Mouse (Mus musculus): ENCODE data around the gene Apoa2. TPM values are rescaled to one million over a fixed set of nuclear protein-coding genes. Genes with fewer than 3 reads are reported as not detected.

Gene Apoa2
- polyA plus RNA-seq, 2 experiments, result 2,859 to 5,173 TPM

GRCm38 (mm10) chr1:171275144-171275734, 50.4 kb downstream of the Apoa2 start:
- Histone ChIP-seq H3K9me3 (ENCODE audit: control insufficient read depth, low read length) (no peaks in the 10 kb centered on the region), H3K4me1 (replicated peaks; ENCODE audit: control insufficient read depth in 2 of 2, insufficient read depth in 2 of 2, low read length in 1 of 2) (peaks cover 16 to 18% of the 10 kb centered on the region in 2 experiments), H3K27me3 (ENCODE audit: control insufficient read depth, insufficient read depth, low read length) (no peaks in the 10 kb centered on the region), H3K4me2 (ENCODE audit: low read depth) (no peak overlapping the region), H3K27ac (no peak overlapping the region; the same call in 1 of the 2 replicates), H3K4me3 (ENCODE audit: insufficient read depth in 1 of 2, low read depth in 2 of 2, low read length in 2 of 2) (no peak overlapping the region), H3K36me3 (replicated peaks; ENCODE audit: control insufficient read depth, insufficient read depth, low read depth) (peaks cover 76% of the 10 kb centered on the region), H3K9ac (replicated peaks) (no peak overlapping the region)
- TF ChIP-seq CTCF (IDR thresholded peaks at IDR 0.05; ENCODE audit: low read depth), result no peak
- TF ChIP-seq EP300 (IDR thresholded peaks at IDR 0.05; ENCODE audit: low read depth), result no peak
- ATAC-seq (ENCODE audit: insufficient read depth), result no peak
- 87% methylated on average over 11 of the region's 11 CpGs for WGBS (ENCODE audit: insufficient replicate concordance)
- DNase-seq (ENCODE audit: low read depth in 3 of 3, low spot score in 3 of 3), result no peak

Other genes starting within 250 kb of the Apoa2 start
- 2.2 and 3.3 TPM in 2 replicates for gene Fcgr2b, start 248.5 kb upstream of the Apoa2 start, polyA plus RNA-seq (2012; rRNA removed)
- gene Fcgr2b, start 248.5 kb upstream of the Apoa2 start, polyA plus RNA-seq (2014; fragmentation: Nextera tagmentation; extraction: Ambion mirVana), result 2.4 and 3.4 TPM in 2 replicates
- 1.9 and 2.6 TPM in 2 replicates for gene Fcgr4, start 206.1 kb upstream of the Apoa2 start, polyA plus RNA-seq (2012; rRNA removed)
- gene Fcgr4, start 206.1 kb upstream of the Apoa2 start, polyA plus RNA-seq (2014; fragmentation: Nextera tagmentation; extraction: Ambion mirVana), result 1.7 and 2.0 TPM in 2 replicates
- gene Fcgr3, start 160.1 kb upstream of the Apoa2 start, polyA plus RNA-seq (2012; rRNA removed), result 12.7 and 14.6 TPM in 2 replicates
- gene Fcgr3, start 160.1 kb upstream of the Apoa2 start, polyA plus RNA-seq (2014; fragmentation: Nextera tagmentation; extraction: Ambion mirVana), result 19.2 and 24.6 TPM in 2 replicates
- gene Cfap126, start 111.1 kb upstream of the Apoa2 start, polyA plus RNA-seq (2012; rRNA removed), result 1.8 and 2.2 TPM in 2 replicates
- gene Cfap126, start 111.1 kb upstream of the Apoa2 start, polyA plus RNA-seq (2014; fragmentation: Nextera tagmentation; extraction: Ambion mirVana), result 1.9 and 2.6 TPM in 2 replicates
- 103 and 111 TPM in 2 replicates for gene Sdhc, start 74.5 kb upstream of the Apoa2 start, polyA plus RNA-seq (2012; rRNA removed)
- gene Sdhc, start 74.5 kb upstream of the Apoa2 start, polyA plus RNA-seq (2014; fragmentation: Nextera tagmentation; extraction: Ambion mirVana), result 147 and 165 TPM in 2 replicates
- 0.04 and 0.25 TPM in 2 replicates for gene Mpz, start 74.3 kb upstream of the Apoa2 start, polyA plus RNA-seq (2012; rRNA removed)
- gene Mpz, start 74.3 kb upstream of the Apoa2 start, polyA plus RNA-seq (2014; fragmentation: Nextera tagmentation; extraction: Ambion mirVana), result 0.14 TPM in 1 of 2 replicates, not detected in the other
- gene Pcp4l1, start 28.8 kb upstream of the Apoa2 start, polyA plus RNA-seq (2012; rRNA removed), result 0.94 and 1.0 TPM in 2 replicates
- gene Pcp4l1, start 28.8 kb upstream of the Apoa2 start, polyA plus RNA-seq (2014; fragmentation: Nextera tagmentation; extraction: Ambion mirVana), result 1.2 and 1.3 TPM in 2 replicates
- gene Nr1i3, start 11.1 kb upstream of the Apoa2 start, polyA plus RNA-seq (2012; rRNA removed), result 1.0 TPM in 2 replicates
- gene Nr1i3, start 11.1 kb upstream of the Apoa2 start, polyA plus RNA-seq (2014; fragmentation: Nextera tagmentation; extraction: Ambion mirVana), result 0.62 and 0.88 TPM in 2 replicates
- 9.4 and 11.0 TPM in 2 replicates for gene Tomm40l, start 2.5 kb upstream of the Apoa2 start, polyA plus RNA-seq (2012; rRNA removed)
- gene Tomm40l, start 2.5 kb upstream of the Apoa2 start, polyA plus RNA-seq (2014; fragmentation: Nextera tagmentation; extraction: Ambion mirVana), result 16.0 and 17.5 TPM in 2 replicates
- gene Fcer1g, start 9.3 kb downstream of the Apoa2 start, polyA plus RNA-seq (2012; rRNA removed), result 50.1 and 74.3 TPM in 2 replicates
- 87.8 and 104 TPM in 2 replicates for gene Fcer1g, start 9.3 kb downstream of the Apoa2 start, polyA plus RNA-seq (2014; fragmentation: Nextera tagmentation; extraction: Ambion mirVana)
- gene Adamts4, start 25.4 kb downstream of the Apoa2 start, polyA plus RNA-seq (2012; rRNA removed), result 0.11 and 0.17 TPM in 2 replicates
- gene Adamts4, start 25.4 kb downstream of the Apoa2 start, polyA plus RNA-seq (2014; fragmentation: Nextera tagmentation; extraction: Ambion mirVana), result 0.13 and 0.25 TPM in 2 replicates
- 53.6 and 72.4 TPM in 2 replicates for gene Ndufs2, start 26.3 kb downstream of the Apoa2 start, polyA plus RNA-seq (2012; rRNA removed)
- 136 TPM in 2 replicates for gene Ndufs2, start 26.3 kb downstream of the Apoa2 start, polyA plus RNA-seq (2014; fragmentation: Nextera tagmentation; extraction: Ambion mirVana)
- 14.5 and 14.7 TPM in 2 replicates for gene B4galt3, start 45.3 kb downstream of the Apoa2 start, polyA plus RNA-seq (2012; rRNA removed)
- gene B4galt3, start 45.3 kb downstream of the Apoa2 start, polyA plus RNA-seq (2014; fragmentation: Nextera tagmentation; extraction: Ambion mirVana), result 12.7 and 17.3 TPM in 2 replicates
- 161 and 178 TPM in 2 replicates for gene Ppox, start 56.1 kb downstream of the Apoa2 start, polyA plus RNA-seq (2012; rRNA removed)
- 170 and 191 TPM in 2 replicates for gene Ppox, start 56.1 kb downstream of the Apoa2 start, polyA plus RNA-seq (2014; fragmentation: Nextera tagmentation; extraction: Ambion mirVana)
- 17.1 and 18.0 TPM in 2 replicates for gene Usp21, start 62.9 kb downstream of the Apoa2 start, polyA plus RNA-seq (2012; rRNA removed)
- 17.4 and 21.6 TPM in 2 replicates for gene Usp21, start 62.9 kb downstream of the Apoa2 start, polyA plus RNA-seq (2014; fragmentation: Nextera tagmentation; extraction: Ambion mirVana)
- 14.5 and 23.3 TPM in 2 replicates for gene Ufc1, start 70.0 kb downstream of the Apoa2 start, polyA plus RNA-seq (2012; rRNA removed)
- gene Ufc1, start 70.0 kb downstream of the Apoa2 start, polyA plus RNA-seq (2014; fragmentation: Nextera tagmentation; extraction: Ambion mirVana), result 45.8 and 51.6 TPM in 2 replicates
- 15.3 and 15.8 TPM in 2 replicates for gene Dedd, start 104.1 kb downstream of the Apoa2 start, polyA plus RNA-seq (2012; rRNA removed)
- gene Dedd, start 104.1 kb downstream of the Apoa2 start, polyA plus RNA-seq (2014; fragmentation: Nextera tagmentation; extraction: Ambion mirVana), result 16.5 and 18.9 TPM in 2 replicates
- 23.4 and 24.0 TPM in 2 replicates for gene Nit1, start 120.6 kb downstream of the Apoa2 start, polyA plus RNA-seq (2012; rRNA removed)
- gene Nit1, start 120.6 kb downstream of the Apoa2 start, polyA plus RNA-seq (2014; fragmentation: Nextera tagmentation; extraction: Ambion mirVana), result 22.1 and 23.3 TPM in 2 replicates
- 7.9 and 36.2 TPM in 2 replicates for gene Pfdn2, start 120.6 kb downstream of the Apoa2 start, polyA plus RNA-seq (2012; rRNA removed)
- gene Pfdn2, start 120.6 kb downstream of the Apoa2 start, polyA plus RNA-seq (2014; fragmentation: Nextera tagmentation; extraction: Ambion mirVana), result 19.9 and 20.7 TPM in 2 replicates
- gene Klhdc9, start 135.7 kb downstream of the Apoa2 start, polyA plus RNA-seq (2012; rRNA removed), result 0.27 and 0.39 TPM in 2 replicates
- gene Klhdc9, start 135.7 kb downstream of the Apoa2 start, polyA plus RNA-seq (2014; fragmentation: Nextera tagmentation; extraction: Ambion mirVana), result 0.49 and 0.70 TPM in 2 replicates
- gene Nectin4, start 145.0 kb downstream of the Apoa2 start, polyA plus RNA-seq (2012; rRNA removed), result 0.09 and 0.12 TPM in 2 replicates
- 0.04 and 0.06 TPM in 2 replicates for gene Nectin4, start 145.0 kb downstream of the Apoa2 start, polyA plus RNA-seq (2014; fragmentation: Nextera tagmentation; extraction: Ambion mirVana)
- gene Arhgap30, start 163.9 kb downstream of the Apoa2 start, polyA plus RNA-seq (2012; rRNA removed), result 2.2 and 3.0 TPM in 2 replicates
- 1.8 and 1.9 TPM in 2 replicates for gene Arhgap30, start 163.9 kb downstream of the Apoa2 start, polyA plus RNA-seq (2014; fragmentation: Nextera tagmentation; extraction: Ambion mirVana)
- gene Usf1, start 186.3 kb downstream of the Apoa2 start, polyA plus RNA-seq (2012; rRNA removed), result 13.4 and 16.9 TPM in 2 replicates
- gene Usf1, start 186.3 kb downstream of the Apoa2 start, polyA plus RNA-seq (2014; fragmentation: Nextera tagmentation; extraction: Ambion mirVana), result 15.0 and 18.9 TPM in 2 replicates
- gene Tstd1, start 193.8 kb downstream of the Apoa2 start, polyA plus RNA-seq (2012; rRNA removed), result 0.60 and 0.90 TPM in 2 replicates
- 0.19 and 0.75 TPM in 2 replicates for gene Tstd1, start 193.8 kb downstream of the Apoa2 start, polyA plus RNA-seq (2014; fragmentation: Nextera tagmentation; extraction: Ambion mirVana)
- gene F11r, start 212.5 kb downstream of the Apoa2 start, polyA plus RNA-seq (2012; rRNA removed), result 11.9 TPM in 2 replicates
- 13.6 and 14.0 TPM in 2 replicates for gene F11r, start 212.5 kb downstream of the Apoa2 start, polyA plus RNA-seq (2014; fragmentation: Nextera tagmentation; extraction: Ambion mirVana)